Mouse (Mus musculus): ENCODE results near the gene Rexo1. TPM values are rescaled to one million over a fixed set of nuclear protein-coding genes. Genes with fewer than 3 reads are reported as not detected.

The Rexo1 gene
- polyA plus RNA-seq, 1 experiment from 2014 or later: 25.5 TPM

- peak; percentile 73 for DNase-seq (ENCODE audit: low spot score)
Observed at GRCm38 (mm10) chr10:80584642-80585552, 23.5 kb upstream of the Rexo1 start.

- DNase-seq (ENCODE audit: low spot score): no peak
Observed at GRCm38 (mm10) chr10:80584045-80584488, 22.7 kb upstream of the Rexo1 start.

- DNase-seq (ENCODE audit: low spot score): no peak
Observed at GRCm38 (mm10) chr10:80583047-80583446, 21.7 kb upstream of the Rexo1 start.

GRCm38 (mm10) chr10:80578911-80579310, 17.6 kb upstream of the Rexo1 start:
- DNase-seq (ENCODE audit: low spot score): peak; percentile 85

GRCm38 (mm10) chr10:80578131-80578750, 16.9 kb upstream of the Rexo1 start:
- peak; percentile 88 for DNase-seq (ENCODE audit: low spot score)

GRCm38 (mm10) chr10:80577195-80578130, 16.1 kb upstream of the Rexo1 start, which contains the start of gene Klf16:
Gene Klf16, minus strand, starts transcription at chr10:80577321.
- peak; percentile 97 for DNase-seq (ENCODE audit: low spot score)

GRCm38 (mm10) chr10:80576351-80577194, 15.2 kb upstream of the Rexo1 start:
- DNase-seq (ENCODE audit: low spot score): peak; percentile 61

GRCm38 (mm10) chr10:80575925-80576324, 14.6 kb upstream of the Rexo1 start:
- DNase-seq (ENCODE audit: low spot score): no peak

- DNase-seq (ENCODE audit: low spot score): no peak
Observed at GRCm38 (mm10) chr10:80574896-80575295, 13.5 kb upstream of the Rexo1 start.

- DNase-seq (ENCODE audit: low spot score): no peak
Observed at GRCm38 (mm10) chr10:80573944-80574343, 12.6 kb upstream of the Rexo1 start.

- DNase-seq (ENCODE audit: low spot score): no peak
Observed at GRCm38 (mm10) chr10:80572477-80572876, 11.1 kb upstream of the Rexo1 start.

GRCm38 (mm10) chr10:80570871-80571836, 9.8 kb upstream of the Rexo1 start:
- DNase-seq (ENCODE audit: low spot score): no peak

GRCm38 (mm10) chr10:80570419-80570818, 9.1 kb upstream of the Rexo1 start:
- DNase-seq (ENCODE audit: low spot score): peak; percentile 33

GRCm38 (mm10) chr10:80569664-80570066, 8.3 kb upstream of the Rexo1 start:
- DNase-seq (ENCODE audit: low spot score): peak; percentile 49

GRCm38 (mm10) chr10:80568876-80569275, 7.5 kb upstream of the Rexo1 start:
- DNase-seq (ENCODE audit: low spot score): no peak

- DNase-seq (ENCODE audit: low spot score): peak; percentile 89
Observed at GRCm38 (mm10) chr10:80566375-80567092, 5.2 kb upstream of the Rexo1 start.

- no peak for DNase-seq (ENCODE audit: low spot score)
Observed at GRCm38 (mm10) chr10:80560621-80561020, 739 bp downstream of the Rexo1 start.

GRCm38 (mm10) chr10:80559431-80559830, 1.9 kb downstream of the Rexo1 start:
- no peak for DNase-seq (ENCODE audit: low spot score)
